Mouse (Mus musculus) lung, embryonic 14.5 days (tissue): ENCODE measurements around the gene Tmem45a. TPM values are rescaled to one million over a fixed set of nuclear protein-coding genes. Genes with fewer than 3 reads are reported as not detected.

Source experiments
- ATAC-seq: fragments of 200-750 bp; cut with Nextera tagmentation; 2 replicates; pipeline ENCODE4 v1.8.0; 2017; ENCODE audit warnings: mild to moderate bottlenecking, moderate TSS enrichment, moderate library complexity; ENCODE audit not compliant: insufficient read depth
- DNase-seq: peaks from one replicate; pipeline ENCODE4 v3.0.0-alpha.2; 2015
- H3K27ac ChIP-seq: fragments of 300-500 bp; sonication (generic); 2 replicates; pipeline ENCODE4 v1.5.1; 2014; ENCODE audit warnings: low read depth, mild to moderate bottlenecking, moderate library complexity
- H3K27me3 ChIP-seq: fragments of 300-500 bp; sonication (generic); 2 replicates; pipeline ENCODE4 v1.6.1; 2014; ENCODE audit warnings: low read length, control low read depth; ENCODE audit not compliant: insufficient read depth
- H3K36me3 ChIP-seq: fragments of 300-500 bp; sonication (generic); 2 replicates; pipeline ENCODE4 v1.6.1; 2014; ENCODE audit warnings: control low read depth; ENCODE audit not compliant: insufficient read depth
- H3K4me1 ChIP-seq: fragments of 300-500 bp; sonication (generic); 2 replicates; pipeline ENCODE4 v1.6.1; 2014; ENCODE audit warnings: antibody characterized with exemption, control low read depth; ENCODE audit not compliant: insufficient read depth
- H3K4me2 ChIP-seq: fragments of 300-500 bp; sonication (generic); 2 replicates; pipeline ENCODE4 v1.6.1; 2014; ENCODE audit warnings: mild to moderate bottlenecking
- H3K4me3 ChIP-seq: fragments of 300-500 bp; sonication (generic); 2 replicates; pipeline ENCODE4 v1.5.1; 2014; ENCODE audit warnings: low read depth, low read length
- H3K9ac ChIP-seq: fragments of 300-500 bp; sonication (generic); 2 replicates; pipeline ENCODE4 v1.6.1; 2014
- H3K9me3 ChIP-seq: fragments of 300-500 bp; sonication (generic); 2 replicates; pipeline ENCODE4 v1.6.1; 2016; ENCODE audit warnings: low read depth, low read length, control low read depth
- CTCF ChIP-seq: IDR thresholded peaks from 2 replicates; pipeline ENCODE4 v1.5.1; 2016; ENCODE audit warnings: antibody characterized with exemption, low read depth
- WGBS: fragments of 180-500 bp; shearing (Covaris S2); extraction: QIAGEN DNeasy Blood & Tissue Kit; methylation state at CpG from one replicate; pipeline ENCODE4 v1.1.7; 2014; 5-methylcytosine and 5-hydroxymethylcytosine counted together
- polyA plus RNA-seq: library from polyadenylated mRNA; unstranded; fragments of >200 nt; fragmentation: Nextera tagmentation; extraction: Ambion mirVana; gene quantifications from 2 replicates; pipeline ENCODE4 v1.2.1, GENCODE M21; 2014

Tmem45a gene
- polyA plus RNA-seq, 1 experiment from 2014 or later: 39.9 TPM

DNA sequence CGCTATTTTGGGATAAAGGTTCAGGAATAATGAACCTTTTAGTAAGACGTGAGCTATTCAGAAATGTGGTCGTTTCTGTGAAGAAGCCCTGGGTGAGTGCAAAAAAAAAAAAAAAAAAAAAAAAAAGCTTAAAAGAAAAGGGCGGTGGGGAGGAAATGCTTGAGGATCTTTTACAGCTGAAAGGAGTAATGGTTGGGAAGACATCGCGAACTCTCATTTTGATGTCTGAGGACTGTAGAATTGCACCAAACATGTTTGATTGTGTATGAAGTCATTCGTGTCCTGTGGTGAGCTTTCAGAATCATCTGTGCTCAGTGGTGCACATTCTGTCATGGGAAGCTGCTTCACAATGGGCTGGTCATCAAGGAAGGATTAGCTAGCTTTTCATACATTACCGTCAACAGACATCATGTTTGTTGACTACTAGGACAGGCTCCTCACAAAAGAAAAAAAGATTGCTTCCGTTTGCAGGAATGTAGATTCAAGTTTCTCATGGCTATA, 700 bp upstream of the Tmem45a start:
- Histone ChIP-seq H3K4me1 (no peaks in the 10 kb centered on the region), H3K4me2 (peak overlapping the region; percentile 63), H3K9me3 (no peaks in the 10 kb centered on the region), H3K36me3 (no peaks in the 10 kb centered on the region), H3K9ac (peak overlapping the region; percentile 56), H3K4me3 (peak overlapping the region; percentile 51), H3K27me3 (no peaks in the 10 kb centered on the region), H3K27ac (peak overlapping the region; percentile 48; the same call in 1 of the 2 replicates)
- no peak for TF ChIP-seq CTCF
- 25% methylated on average over 9 of the region's 9 CpGs for WGBS
- peak; percentile 27 for DNase-seq
- ATAC-seq: no peak; the same call in 1 of the 2 replicates

DNA sequence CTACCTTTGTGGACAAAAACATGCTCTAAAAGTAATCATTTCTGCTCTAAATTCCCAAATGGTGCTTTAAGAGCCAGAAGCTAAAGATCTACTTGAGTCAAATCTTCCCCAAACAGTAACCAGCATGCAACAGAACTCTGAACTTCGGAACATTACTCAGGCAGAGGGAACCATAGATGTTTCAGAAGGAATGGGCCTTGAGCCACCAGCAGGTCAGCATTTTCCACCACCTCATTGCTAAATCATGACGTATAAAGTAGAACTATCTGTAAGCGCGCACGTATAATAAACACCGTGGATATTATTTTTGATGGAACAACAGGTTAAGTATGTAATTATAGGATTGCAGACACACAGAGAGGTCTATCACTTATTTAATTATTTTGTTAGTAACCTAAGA, 1.2 kb downstream of the Tmem45a start:
- Histone ChIP-seq H3K27ac (no peak overlapping the region), H3K4me1 (no peaks in the 10 kb centered on the region), H3K9me3 (no peaks in the 10 kb centered on the region), H3K4me3 (peak overlapping the region; percentile 51; the same call in 1 of the 2 replicates), H3K36me3 (no peaks in the 10 kb centered on the region), H3K9ac (no peak overlapping the region), H3K27me3 (no peaks in the 10 kb centered on the region), H3K4me2 (peak overlapping the region; percentile 63)
- peak; percentile 60 for DNase-seq
- 77% methylated on average over 6 of the region's 6 CpGs for WGBS
- ATAC-seq: no peak
- TF ChIP-seq CTCF: no peak

DNA sequence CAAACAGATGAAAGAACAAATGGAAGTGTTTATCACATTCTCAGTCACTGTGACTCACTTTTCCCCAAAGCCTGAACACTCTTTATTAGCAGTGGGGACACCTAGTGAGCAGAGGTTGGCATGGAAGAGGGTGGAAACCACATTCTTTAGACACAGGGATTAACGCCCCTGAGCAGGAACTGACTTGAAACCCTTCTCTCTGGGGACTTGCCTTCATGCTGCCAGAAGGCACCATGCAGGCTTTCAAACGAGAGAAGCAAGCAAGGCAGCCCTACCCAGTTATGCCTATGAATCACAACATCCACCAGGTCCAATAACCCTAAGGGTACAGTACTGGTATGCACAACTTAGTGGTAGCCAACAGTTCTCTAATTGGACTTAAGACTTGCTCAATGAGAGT, 12.6 kb downstream of the Tmem45a start:
- no peak for DNase-seq
- Histone ChIP-seq H3K36me3 (no peaks in the 10 kb centered on the region), H3K4me2 (no peak overlapping the region), H3K9me3 (no peaks in the 10 kb centered on the region), H3K27me3 (no peaks in the 10 kb centered on the region), H3K4me3 (no peak overlapping the region), H3K4me1 (no peaks in the 10 kb centered on the region), H3K27ac (no peak overlapping the region), H3K9ac (no peak overlapping the region)
- no peak for TF ChIP-seq CTCF
- no peak for ATAC-seq
- WGBS: 60% methylated on average over 2 of the region's 2 CpGs

DNA sequence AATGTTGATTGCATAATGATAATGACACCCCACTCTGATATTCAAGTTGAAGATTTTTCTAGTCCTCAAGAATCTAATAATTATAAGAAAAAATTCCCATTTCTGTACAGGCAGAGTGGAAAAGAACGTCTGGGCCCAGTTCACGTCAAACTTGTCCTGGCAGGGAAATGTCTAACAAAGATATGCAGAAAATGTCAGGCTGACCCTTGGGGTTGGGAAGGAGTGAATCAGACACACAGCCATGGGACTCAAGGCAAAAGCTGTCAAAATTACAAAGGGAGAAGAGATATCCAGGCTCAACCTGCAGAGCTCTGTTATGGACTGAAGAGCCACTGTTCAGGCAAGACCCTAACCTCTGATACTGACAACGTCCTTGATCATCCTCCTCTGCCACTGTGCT, 15.5 kb downstream of the Tmem45a start:
- ATAC-seq: no peak
- Histone ChIP-seq H3K9me3 (no peaks in the 10 kb centered on the region), H3K36me3 (no peaks in the 10 kb centered on the region), H3K4me2 (no peak overlapping the region), H3K9ac (no peak overlapping the region), H3K27ac (no peak overlapping the region), H3K4me1 (no peaks in the 10 kb centered on the region), H3K4me3 (no peak overlapping the region), H3K27me3 (no peaks in the 10 kb centered on the region)
- DNase-seq: no peak
- 47% methylated on average over 3 of the region's 3 CpGs for WGBS
- no peak for TF ChIP-seq CTCF

DNA sequence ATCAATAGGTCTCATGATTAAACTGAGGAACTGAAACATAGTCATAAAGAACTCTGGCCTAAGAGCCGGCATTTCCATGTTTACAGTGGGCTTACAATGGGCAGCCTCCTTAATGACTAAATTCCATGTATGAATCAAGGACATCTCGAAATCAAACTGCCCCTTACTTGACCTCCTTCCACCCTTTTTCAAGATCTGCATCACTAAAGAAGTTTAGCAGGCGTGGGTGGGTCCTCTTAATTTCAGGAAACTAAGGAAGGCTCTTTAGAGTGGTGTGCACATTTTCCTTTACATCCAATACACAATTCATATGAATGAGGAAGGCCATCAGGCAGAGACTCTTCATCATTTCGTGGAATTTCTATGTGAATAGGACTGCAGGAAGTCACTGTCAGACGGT, 17.6 kb downstream of the Tmem45a start:
- 74% methylated on average over 5 of the region's 5 CpGs for WGBS
- H3K36me3 ChIP-seq: no peaks in the 10 kb centered on the region

DNA sequence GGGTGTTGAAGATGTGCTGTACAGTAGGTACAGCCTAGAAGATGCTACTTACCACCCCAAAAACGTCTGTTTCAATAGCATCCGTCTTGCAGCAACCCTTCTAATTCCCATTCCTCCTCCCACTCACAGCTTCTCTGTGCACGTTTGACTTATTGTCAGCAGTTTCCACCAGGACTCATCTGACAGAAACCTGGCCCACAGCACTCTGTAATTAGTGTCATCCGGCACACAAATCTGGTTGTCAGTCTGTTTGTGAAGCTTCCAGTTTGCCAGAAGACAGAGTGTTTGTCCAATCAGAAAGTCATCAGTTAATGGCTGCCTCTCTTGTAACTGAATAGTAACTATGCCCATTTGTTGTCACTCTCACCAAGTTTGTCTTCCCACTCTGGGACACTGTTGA, 18.4 kb downstream of the Tmem45a start:
- WGBS: 39% methylated on average over 4 of the region's 4 CpGs
- Histone ChIP-seq H3K27ac (no peak overlapping the region), H3K4me1 (no peaks in the 10 kb centered on the region), H3K27me3 (no peaks in the 10 kb centered on the region), H3K9me3 (no peaks in the 10 kb centered on the region), H3K36me3 (no peaks in the 10 kb centered on the region), H3K4me3 (no peak overlapping the region), H3K9ac (no peak overlapping the region), H3K4me2 (no peak overlapping the region)
- ATAC-seq (peak; percentile 28; the same call in 1 of the 2 replicates), DNase-seq (peak; percentile 48)
- TF ChIP-seq CTCF: no peak

More for the DNA sequence above, 17.6 kb downstream of the Tmem45a start:
- Histone ChIP-seq H3K27me3 (no peaks in the 10 kb centered on the region), H3K4me1 (no peaks in the 10 kb centered on the region), H3K4me3 (no peak overlapping the region), H3K4me2 (no peak overlapping the region), H3K27ac (no peak overlapping the region), H3K9ac (no peak overlapping the region), H3K9me3 (no peaks in the 10 kb centered on the region)
- no peak for TF ChIP-seq CTCF
- no peak for ATAC-seq
- no peak for DNase-seq

DNA sequence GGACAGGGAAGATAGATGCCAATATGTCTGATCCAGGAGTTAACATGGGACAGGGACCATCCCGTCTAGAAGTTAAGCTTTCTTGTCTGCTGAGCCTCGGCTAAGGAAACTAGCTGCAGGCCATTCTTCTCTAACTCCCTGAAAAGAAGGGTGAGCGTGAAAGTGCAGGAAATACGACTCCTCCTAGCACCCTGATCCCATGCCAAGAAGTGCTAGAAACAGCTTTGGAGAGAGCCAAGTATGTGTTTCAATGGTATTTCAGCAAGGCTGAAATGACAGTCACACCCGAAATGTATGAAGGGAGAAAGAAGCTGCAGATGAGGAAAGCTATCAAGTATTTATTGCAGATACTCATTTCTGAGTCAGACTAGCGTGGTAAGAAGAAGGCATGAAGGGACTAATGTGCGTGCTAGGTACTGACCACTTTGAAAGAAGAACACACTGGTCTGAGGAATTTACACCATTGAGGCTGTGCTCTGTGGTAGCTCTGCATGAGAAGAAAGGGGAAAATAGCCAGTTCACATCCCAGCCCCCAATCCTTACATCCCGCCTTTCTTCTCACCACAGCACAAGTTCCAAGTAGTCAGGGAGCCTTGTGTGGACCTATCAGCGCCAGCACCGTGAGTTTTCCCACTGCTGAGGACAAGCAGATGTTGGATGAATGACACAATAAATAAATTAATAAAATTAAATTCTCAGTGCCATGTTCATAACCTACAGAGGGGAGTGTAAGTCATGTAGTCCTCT, 33.0 kb downstream of the Tmem45a start:
- H3K27me3 ChIP-seq: no peaks in the 10 kb centered on the region
- DNase-seq (peak; percentile 89), ATAC-seq (peak; percentile 91)
- H3K4me1 ChIP-seq: no peaks in the 10 kb centered on the region
- no peak overlapping the region for H3K9ac ChIP-seq
- H3K4me2 ChIP-seq: 0 out of 2 replicates have a peak overlapping the region, but pooled peaks have one; percentile 20
- H3K36me3 ChIP-seq: no peaks in the 10 kb centered on the region
- WGBS: 32% methylated on average over 10 of the region's 10 CpGs
- no peak for TF ChIP-seq CTCF
- peak overlapping the region; percentile 72 for H3K27ac ChIP-seq
- no peaks in the 10 kb centered on the region for H3K9me3 ChIP-seq
- no peak overlapping the region for H3K4me3 ChIP-seq
